Mouse (Mus musculus) left cerebral cortex, adult 9 months (tissue): Measurements from ENCODE around the gene Usp49.

Source experiments
- DNase-seq, 2 experiments: peaks; one replicate each; pipeline ENCODE4 v3.0.0; 2022; ENCODE audit warnings: low spot score in 2 of 2

Usp49 gene

GRCm38 (mm10) chr17:47694503-47695336 lies 64.2 kb downstream of the Usp49 start, which contains the start of gene Prickle4:
Gene Prickle4 (minus strand): TSS chr17:47694736.
- DNase-seq: peak; percentile 90 to 97

GRCm38 (mm10) chr17:47695337-47695710 lies 64.8 kb downstream of the Usp49 start:
- DNase-seq: no peak

- DNase-seq: no peak
Observed at GRCm38 (mm10) chr17:47698156-47698555, 67.7 kb downstream of the Usp49 start.

GRCm38 (mm10) chr17:47699055-47699454 lies 68.6 kb downstream of the Usp49 start:
- DNase-seq: no peak

DNA sequence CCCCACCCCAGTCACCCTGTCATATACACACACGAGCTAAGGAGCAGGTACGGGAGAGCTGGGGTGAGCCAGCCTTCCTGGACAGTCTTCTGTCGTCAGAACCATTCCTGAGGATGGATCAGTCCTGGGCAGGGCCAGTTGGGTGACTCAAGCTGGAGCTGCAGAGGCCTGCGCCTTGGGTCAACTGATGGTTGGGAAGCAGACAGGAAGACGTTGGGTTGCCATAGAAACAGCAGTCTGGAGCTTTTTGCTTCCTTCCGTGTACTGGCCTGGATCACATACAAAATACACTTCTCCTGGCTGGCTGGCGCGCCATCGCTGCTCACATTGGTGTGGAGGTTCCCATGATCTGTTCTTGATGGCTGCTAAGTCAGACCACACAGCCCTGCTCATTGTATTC lies 71.3 kb downstream of the Usp49 start:
- DNase-seq: no peak

GRCm38 (mm10) chr17:47702548-47703345 lies 72.3 kb downstream of the Usp49 start:
- no peak for DNase-seq

DNA sequence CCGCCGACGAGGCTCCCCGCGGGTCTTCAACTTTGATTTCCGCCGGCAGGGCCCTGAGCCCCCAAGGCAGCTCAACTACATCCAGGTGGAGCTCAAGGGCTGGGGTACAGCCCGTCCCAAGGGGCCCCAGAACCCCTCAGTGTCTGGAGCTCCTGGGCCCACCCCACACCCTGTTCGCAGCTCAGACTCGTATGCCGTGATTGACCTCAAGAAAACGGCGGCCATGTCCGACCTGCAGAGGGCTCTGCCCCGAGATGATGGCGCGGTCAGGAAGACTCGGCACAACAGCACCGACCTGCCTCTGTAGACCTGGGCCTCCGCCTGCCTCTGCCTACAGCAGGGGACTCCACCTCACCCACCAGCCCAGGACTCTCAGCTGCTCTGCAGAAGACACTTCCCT lies 73.1 kb downstream of the Usp49 start:
- no peak for DNase-seq

- no peak for DNase-seq
Observed at GRCm38 (mm10) chr17:47704692-47705091, 74.2 kb downstream of the Usp49 start.

DNA sequence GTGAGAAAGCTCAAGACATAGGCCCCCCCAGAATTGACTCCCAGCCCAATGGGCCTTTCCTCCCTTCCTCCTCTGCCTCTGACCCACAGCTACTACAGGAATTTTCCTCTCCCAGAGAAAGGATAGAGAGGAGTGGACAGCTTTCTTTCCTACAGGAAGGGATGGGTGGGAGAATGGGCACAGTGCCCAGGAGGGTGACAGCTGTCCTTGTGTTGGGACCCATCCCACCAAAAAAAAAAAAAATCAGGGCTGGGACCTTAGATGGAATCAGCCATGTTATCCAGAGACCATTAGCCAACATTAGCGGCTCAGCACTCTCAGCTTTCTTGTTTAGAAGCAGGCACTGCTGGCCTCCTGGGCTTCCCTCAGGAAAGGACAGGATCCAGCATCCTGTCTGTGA lies 75.7 kb downstream of the Usp49 start:
- DNase-seq: no peak

GRCm38 (mm10) chr17:47707961-47708360 lies 77.5 kb downstream of the Usp49 start:
- DNase-seq: no peak

DNA sequence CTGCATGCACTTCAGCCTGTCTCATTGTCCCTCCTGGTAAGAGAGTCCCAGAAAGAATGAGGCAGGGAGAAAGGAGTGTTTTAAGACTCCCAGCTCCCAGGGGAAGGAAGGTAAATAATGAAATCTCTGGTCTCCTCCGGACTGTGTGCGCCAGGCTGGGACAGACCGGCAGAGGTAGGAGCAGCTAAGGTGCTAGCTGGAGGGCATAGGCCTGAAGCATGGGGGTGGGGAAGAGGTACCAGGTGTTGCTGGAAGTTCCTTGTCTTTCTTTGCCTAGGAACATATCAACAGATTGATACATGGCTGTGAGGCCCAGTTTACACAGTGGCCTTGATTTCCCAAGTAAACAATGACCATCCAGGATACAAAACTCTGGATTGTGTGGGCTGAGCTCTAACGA lies 78.5 kb downstream of the Usp49 start:
- DNase-seq: no peak

DNA sequence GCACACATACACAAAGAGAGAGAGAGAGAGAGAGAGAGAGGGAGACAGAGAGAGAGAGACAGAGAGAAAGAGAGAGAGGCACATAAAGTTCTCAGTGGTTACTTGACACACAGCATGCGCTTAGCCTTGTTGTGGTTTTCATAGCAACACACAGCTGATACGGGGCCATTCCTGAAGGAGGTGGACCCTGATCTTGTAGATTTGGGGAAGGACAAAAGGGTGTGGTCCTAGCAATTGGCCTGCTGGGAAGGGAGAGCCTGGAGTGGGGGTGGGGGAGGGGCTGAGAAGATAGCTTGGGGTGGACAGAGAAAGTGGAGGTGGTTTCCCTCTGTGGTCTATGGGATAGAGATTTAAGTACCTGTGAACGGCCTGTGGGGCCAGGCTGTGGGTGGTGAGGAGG lies 79.5 kb downstream of the Usp49 start:
- DNase-seq: no peak

DNA sequence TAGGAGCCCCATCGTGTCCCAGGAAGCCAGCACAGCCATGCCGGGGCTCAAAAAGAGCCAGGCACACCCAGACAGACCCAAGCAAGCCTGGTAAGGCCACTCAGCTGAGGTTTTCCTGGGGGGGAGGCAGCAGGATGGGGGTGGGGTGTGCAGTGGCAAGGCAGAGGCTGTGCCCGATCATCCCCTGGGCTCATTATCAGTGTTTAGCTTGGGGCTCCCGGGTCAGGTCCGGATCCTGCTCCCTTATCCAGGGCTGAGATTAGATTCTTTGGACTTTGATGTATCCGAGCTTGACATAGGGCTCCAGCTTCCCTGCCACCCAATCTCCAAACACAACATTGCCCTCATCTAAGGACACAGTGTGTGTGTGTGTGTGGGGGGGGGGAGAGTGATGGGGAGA lies 81.4 kb downstream of the Usp49 start:
- no peak for DNase-seq

DNA sequence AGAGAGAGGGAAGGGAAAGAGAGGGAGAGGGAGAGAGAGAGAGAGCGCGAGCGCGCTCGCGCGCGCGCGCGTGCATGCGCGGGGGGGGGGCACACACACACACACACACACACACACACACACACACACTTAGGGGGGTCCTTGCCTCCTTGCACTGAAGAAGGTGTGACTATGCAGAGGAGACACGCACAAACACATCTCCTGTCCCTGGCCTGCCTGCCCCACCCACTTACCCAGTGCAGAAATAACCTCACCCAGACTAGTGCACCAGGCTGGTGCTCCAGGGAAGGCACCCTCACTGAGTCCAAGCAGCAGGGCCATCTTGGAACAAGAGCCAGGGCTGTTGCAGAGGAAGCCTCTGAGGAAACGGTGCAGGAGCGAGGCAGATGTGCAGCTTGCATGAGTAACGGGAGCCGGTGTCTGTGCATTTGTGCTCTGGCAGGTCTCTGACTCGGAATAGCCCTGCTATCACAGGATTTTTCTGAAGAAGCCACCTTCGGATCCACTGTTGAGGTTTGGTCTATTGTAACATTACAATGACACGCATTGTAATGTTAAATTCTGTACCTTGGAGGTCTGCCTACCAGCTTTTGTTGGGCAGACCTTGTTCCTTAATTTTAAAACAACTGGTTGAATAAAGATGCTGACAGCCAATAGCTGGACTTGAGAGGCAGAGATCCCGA lies 82.5 kb downstream of the Usp49 start:
- DNase-seq: no peak

GRCm38 (mm10) chr17:47715037-47715436 lies 84.5 kb downstream of the Usp49 start:
- DNase-seq: no peak

GRCm38 (mm10) chr17:47721183-47721582 lies 90.7 kb downstream of the Usp49 start:
- no peak for DNase-seq

DNA sequence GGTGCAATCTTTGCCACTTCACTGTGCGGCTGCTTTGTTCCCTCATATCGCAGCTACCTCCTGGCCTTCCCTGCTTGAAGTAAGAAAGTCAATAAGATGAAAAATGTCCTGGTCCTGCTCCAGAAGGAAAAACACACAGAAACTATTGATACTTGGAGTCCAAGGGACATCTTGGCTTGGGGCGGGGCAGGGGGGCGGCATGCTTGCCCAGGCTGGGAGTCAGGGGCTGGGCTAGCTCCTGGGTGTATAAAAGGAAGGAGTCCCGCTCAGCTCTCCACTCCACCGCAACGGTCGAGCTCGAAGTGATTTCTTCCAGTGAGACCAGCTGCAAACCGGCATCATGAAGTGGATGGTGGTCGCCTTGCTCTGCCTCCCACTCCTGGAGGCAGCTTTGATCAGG lies 96.1 kb downstream of the Usp49 start, which contains the start of gene Pgc:
Pgc (plus strand) TSS at position 277 of the 400 bp plus-strand sequence.
- no peak for DNase-seq

- no peak for DNase-seq
Observed at GRCm38 (mm10) chr17:47730633-47731575, 100.4 kb downstream of the Usp49 start.

DNA sequence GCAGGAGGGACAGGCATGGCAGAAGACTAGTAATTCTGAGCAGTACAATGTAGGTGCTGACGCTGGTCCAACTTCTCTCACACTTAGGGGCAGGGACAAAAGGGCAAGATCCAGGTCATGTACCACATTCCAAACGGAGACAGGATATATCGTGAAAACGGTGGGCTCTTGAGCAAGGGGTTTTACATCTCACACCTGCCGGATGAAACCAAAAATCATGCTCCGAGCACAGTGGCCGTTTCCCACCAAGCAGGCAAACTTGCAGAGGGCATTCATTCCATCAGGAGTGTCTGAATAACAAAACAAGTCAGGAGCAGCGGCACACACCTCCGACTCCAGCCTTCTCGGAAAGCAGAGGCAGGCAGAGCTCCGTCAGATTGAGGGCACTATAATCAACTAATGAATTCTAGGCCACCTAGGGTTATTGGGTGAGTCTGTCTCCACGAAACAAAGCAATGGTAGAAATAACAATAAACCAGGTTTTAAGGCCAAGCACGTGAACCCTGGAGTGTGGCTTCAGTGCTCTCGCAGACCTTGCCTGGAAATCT lies 105.1 kb downstream of the Usp49 start:
- DNase-seq: no peak
